Mouse (Mus musculus) gonadal fat pad, adult 2 months (tissue): ENCODE measurements around the gene Cadm1. TPM values are rescaled to one million over a fixed set of nuclear protein-coding genes. Genes with fewer than 3 reads are reported as not detected.

ENCODE experiments used
- DNase-seq: peaks from one replicate; pipeline ENCODE4 v3.0.0-alpha.2; 2012; ENCODE audit warnings: low read depth
- polyA plus RNA-seq: library from polyadenylated mRNA; depleted of rRNA; stranded (reverse); fragments of >200 nt; gene quantifications from 2 replicates; pipeline ENCODE4 v1.2.3, GENCODE M21; 2012

Gene Cadm1
- polyA plus RNA-seq, 1 experiment = 10.6 TPM

DNA sequence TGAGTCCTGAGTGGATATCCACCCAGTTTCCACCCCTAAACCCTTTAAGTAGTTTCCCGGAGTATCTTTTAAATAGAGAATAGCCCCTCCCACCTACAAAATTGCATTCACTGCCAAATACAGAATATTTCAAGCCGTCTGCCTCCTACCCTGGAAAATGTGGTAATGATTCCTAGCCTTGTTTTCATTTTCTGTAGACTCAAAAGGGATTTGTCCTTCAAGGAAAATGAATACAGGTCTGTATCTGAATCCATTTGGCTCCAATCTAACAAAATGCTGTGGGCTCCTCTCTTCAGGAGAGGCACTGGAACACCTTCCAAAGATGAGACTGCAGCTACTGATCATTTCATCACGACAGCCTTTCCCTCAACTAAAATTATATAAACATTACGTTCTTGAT lies 271.3 kb downstream of the Cadm1 start:
- no peak for DNase-seq

DNA sequence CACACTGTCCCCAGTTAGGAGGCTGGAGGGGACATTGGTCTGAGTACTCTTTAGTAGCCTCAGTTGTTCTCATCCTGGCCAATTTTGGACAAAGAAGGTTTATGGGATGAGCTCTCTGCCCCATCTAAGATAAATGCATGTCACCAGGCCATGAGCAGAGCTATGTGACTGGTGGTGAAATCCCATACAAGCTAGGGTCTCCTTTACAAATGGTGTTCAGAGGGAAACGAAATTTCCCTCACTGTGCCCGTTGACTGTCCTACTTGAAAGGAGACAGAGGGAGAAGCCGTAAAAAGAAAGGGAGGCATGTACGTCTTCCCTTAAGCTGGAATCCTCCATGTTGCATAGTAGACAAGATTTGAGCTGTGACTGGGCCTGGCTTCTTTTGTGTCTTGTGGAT lies 272.6 kb downstream of the Cadm1 start:
- no peak for DNase-seq

DNA sequence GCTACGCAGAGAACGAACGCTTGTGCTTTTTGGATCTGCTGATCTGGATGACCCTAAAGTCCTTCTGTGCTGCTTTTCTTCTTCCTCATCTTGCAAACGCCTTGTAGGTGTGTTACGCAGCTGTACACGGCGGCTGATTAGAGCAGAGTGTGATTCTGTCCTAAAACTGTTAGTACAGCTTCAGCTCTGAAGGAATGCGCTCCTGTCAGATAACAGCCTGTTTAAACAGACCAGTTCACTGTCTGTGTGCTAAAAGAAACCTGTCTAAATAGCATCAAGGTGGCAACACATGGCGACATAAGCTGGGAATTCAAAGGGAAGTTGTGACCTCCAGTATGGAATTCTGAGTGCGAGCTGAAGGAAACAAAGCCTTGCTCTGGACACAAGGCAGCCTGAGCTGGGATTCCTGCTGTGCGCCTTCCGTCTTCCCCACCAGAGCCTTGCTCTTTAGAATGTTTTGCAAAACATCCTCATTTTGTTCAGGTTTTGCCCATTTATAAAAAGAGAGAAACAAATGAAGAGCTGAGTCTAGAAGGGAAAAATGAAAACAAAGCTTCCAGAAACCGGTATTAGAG lies 273.6 kb downstream of the Cadm1 start:
- DNase-seq = no peak

DNA sequence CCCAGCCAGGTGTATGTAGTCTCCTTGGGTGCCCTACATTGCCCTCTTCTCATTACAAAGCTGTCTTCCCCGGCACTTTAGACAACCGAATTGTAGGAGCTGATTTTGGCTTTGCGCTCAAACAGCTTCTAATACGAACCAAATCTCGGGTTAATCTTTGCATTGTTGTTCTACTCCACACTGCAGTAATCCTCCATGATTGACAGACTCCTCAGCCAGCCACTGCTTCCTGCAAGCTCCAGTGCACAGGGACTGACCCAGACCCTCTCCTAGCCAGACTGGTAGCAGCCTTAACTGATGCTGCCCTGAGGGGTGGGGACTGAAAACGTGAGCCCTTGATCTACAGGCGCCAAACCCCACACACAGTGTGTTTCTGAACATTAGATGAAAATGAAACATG lies 275.7 kb downstream of the Cadm1 start:
- DNase-seq = no peak

DNA sequence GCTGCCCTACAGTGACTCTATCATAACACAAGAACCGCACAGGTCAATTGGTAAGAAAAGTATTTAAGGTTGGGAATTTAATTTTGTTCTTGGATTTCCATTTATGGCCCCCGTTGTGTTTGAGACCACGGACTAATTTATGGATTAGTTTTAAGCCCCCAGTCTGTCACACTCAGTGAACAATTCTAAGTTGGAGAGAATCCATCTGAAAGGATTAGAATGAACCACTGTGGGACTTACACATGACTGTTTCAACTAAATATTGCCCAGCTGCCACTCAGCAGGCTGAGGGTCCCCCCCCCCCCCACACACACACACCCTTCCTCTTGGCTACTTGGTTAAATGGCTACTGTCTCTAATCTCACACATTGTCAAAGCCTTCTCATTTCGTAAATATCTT lies 295.7 kb downstream of the Cadm1 start:
- DNase-seq = no peak

DNA sequence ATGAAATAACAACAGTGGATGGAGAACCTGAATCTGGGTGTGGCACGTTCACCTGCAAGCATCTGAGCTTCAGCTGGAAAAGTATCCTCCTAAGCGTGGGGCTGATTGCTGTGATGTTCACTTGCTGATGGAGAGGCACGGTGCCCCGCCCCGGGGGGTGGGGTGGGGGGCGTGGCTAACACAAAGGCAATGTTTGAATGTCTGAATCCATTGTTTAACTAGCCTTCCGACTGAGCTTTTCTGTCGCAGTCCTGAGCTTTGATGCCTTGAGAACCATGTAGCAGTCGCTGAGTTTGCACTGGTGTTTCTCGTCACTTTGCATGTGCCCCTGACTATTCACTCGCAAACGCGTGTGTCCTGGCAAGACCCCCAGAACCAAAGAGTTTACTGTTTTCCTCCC lies 298.8 kb downstream of the Cadm1 start:
- DNase-seq = no peak

DNA sequence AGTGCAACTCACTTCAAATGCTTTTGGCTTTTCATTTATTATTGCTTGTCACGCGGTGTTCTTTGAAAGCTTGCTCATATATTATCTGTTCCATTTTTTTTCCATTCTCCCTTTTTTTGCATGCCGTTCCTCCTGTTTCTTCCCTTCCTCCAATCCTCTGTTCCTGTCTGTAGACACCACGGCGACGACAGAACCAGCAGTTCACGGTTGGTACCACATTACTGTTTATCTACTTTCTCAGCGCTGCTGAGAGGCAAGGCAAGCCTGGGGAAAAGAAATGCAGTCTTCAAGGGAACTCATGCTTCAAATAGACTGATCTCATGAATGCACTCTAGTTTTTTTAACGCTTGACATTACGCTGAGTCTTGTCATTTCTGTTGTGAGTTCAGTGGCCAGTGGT lies 299.2 kb downstream of the Cadm1 start:
- no peak for DNase-seq

DNA sequence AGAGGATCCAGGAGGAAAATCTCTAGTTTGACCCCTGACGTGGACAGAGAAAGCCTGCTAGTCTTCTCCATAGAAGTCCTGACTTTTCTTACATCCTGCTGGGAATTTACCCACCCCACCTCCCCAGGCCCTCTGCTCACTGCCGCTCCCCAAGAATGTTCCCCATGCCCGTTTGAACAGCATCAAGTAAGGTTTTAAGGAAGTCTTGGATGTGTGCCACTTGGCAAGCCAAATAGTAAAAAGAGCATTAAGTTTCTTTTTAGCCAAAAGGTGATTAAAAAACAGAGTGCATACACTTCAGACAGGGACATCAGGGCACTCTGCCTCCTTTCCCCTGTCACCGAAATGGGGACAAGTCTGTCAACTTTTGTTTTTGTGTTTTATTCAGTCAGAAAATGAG lies 299.9 kb downstream of the Cadm1 start:
- DNase-seq = no peak

DNA sequence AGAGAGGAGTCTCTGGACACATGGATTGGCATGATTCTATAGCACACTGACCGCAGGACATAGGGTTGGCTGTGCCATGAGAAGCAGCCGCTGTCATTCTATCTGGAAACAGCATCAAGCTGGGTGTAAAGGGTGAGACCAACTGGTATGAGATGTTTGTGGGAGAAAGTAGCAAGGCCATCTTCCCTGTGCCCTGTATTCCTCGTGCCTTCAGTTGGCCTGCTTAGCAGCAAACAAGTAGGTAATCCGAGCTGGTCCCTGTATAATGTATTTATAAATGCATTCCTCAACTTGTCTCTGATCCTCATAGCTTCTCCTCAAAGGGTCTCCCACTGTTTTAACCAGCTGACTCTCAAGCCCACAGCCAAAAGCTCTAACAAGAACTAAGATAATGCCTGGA lies 301.4 kb downstream of the Cadm1 start:
- DNase-seq = no peak

DNA sequence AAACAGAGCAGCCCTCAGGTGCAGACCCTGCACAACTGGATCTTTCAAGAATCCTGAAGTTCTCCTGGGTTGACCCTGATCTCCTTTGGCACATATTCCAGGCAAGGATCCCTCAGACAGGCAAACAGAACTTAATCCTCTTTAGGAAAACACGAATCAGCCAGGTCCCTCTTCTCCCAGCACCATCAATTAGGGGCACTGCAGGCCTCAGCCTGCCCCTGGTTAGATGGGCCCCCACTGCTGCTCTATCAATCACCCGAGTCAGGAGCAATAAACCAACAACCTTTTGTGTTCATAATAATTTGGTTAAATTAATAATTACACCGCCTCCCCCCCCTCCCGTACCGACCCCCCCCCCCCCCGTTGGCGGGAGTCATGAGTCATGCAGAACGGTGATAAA lies 308.2 kb downstream of the Cadm1 start:
- no peak for DNase-seq

DNA sequence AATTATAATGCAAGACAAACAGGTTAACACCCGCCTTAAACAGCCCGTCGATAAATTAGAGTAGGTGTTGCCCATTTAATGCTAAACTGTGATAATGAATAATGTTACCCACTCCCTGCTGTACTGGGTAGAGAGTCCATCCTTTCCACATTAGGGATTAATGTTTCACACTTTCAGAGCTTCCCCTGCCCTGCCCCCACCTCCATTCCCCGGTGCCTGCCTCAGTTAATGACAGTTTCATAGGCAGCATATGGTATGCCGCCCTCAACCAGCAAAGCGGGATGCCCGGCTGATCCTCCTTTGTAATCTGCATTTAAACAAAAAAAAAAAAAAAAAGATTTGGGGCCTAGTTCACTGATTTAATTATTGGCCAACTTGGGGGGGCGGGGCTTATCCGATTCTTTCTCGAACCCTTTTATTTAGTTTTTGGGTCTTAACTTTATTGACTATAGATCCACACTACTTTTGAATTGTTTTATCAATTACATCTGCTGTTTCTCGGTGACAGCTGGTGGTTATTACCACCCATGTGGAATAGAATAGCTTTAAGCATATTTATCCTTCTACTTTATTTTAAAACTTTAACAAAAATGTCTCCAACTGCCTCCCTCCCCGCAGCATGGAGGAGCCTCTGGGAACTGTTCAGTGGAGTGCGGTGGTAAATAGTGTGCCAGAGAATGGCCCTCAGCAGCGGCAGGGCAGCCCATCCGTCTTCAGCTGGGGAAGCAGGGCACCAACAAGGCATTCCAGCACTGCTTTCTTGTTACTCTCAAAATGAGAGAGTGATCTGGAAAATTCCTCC lies 309.1 kb downstream of the Cadm1 start:
- no peak for DNase-seq

DNA sequence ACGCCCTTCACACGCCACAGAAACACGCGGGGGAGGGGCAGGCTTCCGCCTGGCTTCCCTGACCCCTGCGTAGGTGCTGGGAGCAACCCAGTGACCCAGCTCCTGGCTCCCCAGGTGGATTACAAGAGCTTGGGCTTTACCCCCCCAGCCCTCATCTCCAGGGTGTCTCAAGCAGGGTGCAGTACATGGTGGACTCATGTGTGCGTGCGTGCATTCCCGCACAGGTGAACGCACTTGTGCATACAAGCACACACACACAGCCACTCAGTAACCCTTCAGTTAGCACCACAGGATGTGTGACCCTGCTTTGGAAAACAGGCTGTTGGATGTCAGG lies 309.7 kb downstream of the Cadm1 start:
- DNase-seq = no peak

DNA sequence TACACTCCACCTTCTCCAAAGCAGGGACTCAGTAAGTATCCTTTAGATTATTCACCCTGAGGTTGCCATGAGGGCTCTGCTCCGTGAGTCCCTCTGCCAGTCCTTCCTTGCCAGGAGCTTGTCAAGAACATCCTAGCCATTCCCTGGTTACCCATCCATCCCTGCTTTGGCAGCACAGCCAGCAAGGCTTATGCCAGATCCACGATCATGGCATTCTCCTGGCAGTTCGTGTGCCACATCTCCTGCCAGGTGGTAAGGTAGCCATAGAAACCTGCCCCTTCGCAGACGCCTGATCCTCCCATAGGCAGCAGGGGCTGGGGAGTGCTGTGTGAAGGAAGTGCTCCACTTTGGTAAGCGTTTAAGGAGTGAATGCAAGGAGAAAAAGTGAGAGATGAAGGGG lies 313.4 kb downstream of the Cadm1 start:
- DNase-seq = no peak

DNA sequence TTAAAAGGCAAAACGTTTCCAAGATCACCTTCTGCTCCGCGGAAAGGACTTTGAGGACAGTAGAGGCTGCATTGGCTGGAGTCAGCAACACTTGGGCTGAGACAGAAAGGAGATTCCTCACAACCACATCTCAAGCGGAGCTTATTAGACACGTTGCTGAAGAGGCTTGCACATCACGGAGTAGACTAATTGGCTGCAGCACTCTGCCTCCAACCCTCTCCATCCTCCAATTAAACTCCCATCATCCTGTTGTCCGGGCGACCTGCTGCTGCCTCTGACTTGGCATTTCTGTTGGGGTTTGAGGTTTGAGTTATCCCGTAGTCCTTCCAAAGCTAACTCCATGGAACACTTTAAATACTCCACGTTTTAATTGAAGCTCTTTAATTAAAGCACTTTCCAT lies 316.3 kb downstream of the Cadm1 start:
- no peak for DNase-seq

DNA sequence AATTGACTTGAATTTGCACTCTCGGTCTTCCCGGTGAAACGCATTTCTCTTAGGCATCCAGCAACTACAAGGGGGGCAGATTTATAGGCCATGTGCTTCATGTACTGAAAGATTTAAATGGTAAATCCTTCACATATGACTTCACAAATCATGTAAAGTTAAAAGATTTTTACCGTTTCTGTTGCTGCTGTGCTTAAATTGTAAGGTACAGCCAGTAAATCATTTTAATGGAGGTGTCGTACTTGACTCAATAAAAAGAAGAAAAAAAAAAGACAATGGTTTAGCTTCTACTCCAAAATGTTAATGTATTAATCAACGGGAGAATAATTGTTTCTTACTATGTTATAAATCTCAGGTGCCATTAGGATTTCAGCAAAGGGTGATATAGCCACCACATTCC lies 317.0 kb downstream of the Cadm1 start:
- DNase-seq = no peak

DNA sequence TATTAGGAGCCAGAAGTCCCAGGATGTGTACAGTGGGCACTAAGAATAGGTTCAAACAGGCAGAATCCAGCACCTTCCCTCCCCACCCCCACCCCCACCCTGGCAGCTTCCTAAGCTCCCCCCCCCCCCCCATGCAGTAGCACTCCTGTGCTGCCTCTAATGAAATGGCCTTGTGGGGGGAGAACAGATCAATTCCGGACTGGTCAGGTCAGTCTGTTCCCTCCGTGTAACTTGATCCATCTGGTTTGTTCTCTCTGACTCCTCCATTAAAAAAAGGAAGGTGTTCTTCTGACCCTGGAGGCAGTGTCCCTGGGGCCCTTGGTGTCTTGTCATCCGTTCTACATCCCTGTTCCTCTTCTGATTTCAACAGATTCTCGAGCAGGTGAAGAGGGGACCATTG lies 317.8 kb downstream of the Cadm1 start:
- no peak for DNase-seq

DNA sequence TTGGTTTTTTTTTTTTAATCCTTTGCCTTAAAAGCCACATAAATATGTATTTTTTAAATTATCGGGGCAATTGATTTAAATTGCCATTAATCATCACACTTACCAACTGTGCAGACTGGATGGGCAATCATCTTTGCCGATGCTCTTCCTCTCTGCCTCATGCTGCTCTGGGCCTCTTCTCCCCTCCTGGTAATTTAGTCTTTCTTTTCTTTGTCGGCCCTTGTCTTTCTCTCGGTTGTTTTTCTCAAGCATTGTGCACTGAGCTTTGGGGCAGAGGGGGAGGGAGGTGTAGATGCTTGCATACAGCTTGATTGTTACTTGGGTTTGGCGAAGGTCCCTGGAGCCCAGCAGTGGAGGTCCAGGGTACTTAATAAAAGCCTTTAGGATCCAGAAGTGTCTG lies 318.8 kb downstream of the Cadm1 start:
- no peak for DNase-seq

DNA sequence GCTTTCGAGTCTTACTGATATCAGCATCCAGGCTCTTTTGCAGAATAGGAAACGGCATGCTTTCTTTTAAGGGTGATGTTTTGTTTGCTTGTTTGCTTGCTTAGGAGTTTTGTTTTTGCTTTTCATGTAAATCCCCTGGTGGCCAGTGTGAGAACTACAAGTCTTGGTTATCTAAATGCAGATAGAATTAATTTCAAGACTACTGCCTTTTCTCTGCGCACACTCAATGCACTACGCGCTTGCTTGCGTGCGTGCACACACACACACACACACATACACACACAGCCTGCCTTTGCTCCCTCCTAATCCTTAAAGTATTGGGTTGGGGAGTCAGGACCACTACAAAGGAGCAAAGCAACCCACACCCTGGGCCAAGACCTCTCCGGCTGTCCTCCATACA lies 326.3 kb downstream of the Cadm1 start:
- no peak for DNase-seq

DNA sequence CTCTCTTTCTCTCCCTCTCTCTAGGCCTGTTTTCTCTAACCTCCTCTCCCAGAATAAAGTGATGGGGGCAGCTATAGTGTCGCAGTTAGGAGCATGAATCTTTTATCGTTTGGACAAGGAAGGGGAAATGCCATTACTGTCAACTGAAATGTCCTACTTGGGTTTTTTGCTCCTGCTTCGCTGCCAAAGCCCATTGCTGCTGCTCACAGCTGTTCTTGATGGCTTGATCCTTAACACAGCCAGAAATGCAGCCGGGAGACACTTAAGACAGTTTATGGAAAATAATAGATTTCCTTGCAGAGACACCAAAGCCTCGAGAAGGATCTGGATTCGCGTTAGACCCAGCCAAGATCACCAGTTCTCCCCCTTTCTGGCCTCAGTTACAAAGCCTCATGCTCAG lies 327.3 kb downstream of the Cadm1 start:
- DNase-seq = no peak

DNA sequence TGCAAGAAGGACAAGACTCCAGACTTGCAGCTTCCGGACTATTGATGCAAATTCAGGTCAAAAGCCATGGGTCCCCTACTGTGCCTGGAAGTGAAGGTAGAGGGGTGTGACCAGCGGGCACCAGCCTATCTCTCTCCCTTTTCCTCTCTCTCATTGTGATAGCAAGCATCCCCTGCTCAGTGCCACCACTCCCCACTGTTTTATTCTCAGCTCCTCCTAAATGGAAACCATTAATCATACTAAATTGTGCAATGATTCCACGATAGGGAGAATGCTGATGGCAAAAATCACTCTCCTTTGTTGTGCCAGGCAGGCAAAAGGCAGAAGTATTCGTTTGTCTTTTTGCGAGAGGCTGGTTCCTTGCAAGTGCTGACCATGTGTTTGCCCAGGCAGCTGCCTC lies 328.2 kb downstream of the Cadm1 start:
- no peak for DNase-seq

DNA sequence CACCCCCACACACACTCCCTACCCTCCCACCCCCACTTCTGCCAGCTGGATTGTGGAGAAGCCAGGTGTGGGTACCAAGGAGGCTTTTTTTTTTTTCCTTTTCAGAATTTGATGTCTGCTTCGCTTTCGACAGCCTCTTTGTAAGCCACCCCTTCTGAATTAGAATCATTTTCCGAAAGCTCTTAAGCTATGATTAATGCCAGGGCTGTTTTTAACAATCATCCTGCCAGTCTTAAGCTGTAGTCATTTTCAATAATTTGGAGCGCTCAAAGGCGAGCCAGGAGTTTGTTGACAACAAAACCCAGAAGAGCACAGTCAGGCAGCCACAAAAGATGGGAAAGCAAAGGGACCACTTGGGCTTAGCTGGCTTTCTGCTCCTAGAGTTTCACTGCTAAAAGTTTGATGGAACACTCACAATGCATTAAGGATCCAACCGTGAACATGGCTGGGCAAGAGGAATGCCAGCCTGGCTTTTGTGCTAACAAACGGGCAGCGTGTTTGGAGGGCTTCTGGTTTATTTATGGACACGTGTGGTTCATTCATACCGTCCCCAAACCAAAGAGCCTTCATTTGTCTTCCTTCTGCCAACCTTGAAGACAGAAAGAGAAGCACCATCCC lies 328.9 kb downstream of the Cadm1 start:
- DNase-seq = no peak

DNA sequence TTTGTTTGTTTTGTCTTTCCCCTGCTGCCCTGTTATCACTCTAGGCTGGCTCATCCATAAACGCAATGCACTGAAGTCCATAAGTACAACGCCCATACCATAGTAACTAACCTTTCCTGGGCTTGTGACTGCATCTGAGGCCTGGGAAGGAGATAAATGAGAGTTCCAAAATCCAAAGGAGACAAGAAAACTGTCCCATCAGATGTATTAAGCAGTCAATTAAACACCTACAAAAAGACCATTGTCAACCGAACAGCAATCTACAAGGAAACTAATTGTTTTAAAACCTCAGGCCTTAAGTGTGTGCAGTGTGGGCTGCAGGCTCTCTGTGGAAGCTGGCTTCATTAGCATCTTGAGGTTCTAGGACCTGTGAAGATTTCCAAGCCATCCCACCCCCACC lies 331.0 kb downstream of the Cadm1 start:
- no peak for DNase-seq

DNA sequence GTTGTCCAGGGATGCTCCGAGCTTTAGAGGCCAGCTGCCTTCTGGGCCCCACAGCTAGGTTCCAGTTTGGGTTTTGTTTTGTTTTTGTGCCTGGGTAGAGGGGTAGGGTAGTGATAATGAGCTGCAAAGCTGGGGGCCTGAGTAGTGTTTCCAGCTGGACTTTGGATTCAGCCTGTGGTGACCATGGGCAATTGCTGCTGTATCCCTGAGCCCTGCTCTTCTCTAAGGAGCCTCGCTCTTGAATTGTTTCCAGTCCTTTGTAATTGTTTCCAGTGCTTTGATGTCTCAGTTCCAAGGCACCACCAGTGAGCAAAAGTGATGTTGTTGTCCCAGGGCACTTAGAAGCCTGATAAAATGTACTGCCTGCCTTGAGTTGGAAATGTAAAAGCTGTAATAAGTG lies 331.8 kb downstream of the Cadm1 start:
- no peak for DNase-seq

DNA sequence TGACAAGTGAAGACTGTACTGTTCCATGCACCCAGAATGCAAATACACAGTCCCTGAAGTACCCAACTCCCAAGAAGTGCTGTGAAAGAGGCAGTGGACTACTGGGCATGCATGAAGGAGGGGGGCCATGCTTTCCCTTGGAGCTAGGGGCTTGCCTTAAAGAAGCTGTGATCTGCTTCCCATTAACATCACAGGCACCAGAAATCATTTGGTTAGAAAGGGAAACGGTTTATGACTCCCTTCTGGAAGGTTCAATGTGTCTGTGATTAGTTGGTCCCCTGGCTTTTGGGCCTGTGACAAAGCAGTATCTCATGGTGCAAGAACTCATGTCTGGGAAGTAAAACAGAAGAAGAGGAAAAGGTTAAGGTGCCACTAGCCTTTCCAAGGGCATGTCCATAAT lies 336.0 kb downstream of the Cadm1 start:
- no peak for DNase-seq
